Mouse (Mus musculus): ENCODE measurements around the gene Cds2. TPM values are rescaled to one million over a fixed set of nuclear protein-coding genes. Genes with fewer than 3 reads are reported as not detected.

Cds2 gene
- total and polyA plus RNA-seq, 3 experiments: 48.0 to 90.4 (median 75.4) TPM

GRCm38 (mm10) chr2:132341293-132341692 lies 78.3 kb downstream of the Cds2 start:
- Histone ChIP-seq H3K27ac (no peak overlapping the region), H3K4me3 (no peak overlapping the region), H3K79me2 (replicated peaks; ENCODE audit: control insufficient read depth, insufficient read depth, low read length) (no peaks in the 10 kb centered on the region), H3K9ac (ENCODE audit: low read depth, low read length) (no peak overlapping the region), H3K27me3 (ENCODE audit: control insufficient read depth, insufficient read depth, low read length) (no peaks in the 10 kb centered on the region), H3K36me3 (ENCODE audit: control insufficient read depth, insufficient read depth, low read length) (no peaks in the 10 kb centered on the region), H3K4me1 (ENCODE audit: control insufficient read depth, insufficient read depth, low read length) (no peaks in the 10 kb centered on the region)
- no peak for TF ChIP-seq EP300 (IDR thresholded peaks at IDR 0.05; ENCODE audit: insufficient read depth, low read depth, low read length)
- no peak for TF ChIP-seq CTCF (IDR thresholded peaks at IDR 0.05)
- TF ChIP-seq POLR2A (IDR thresholded peaks at IDR 0.05; ENCODE audit: insufficient read depth, low read depth, low read length): no peak
- no peak for DNase-seq
- intact Hi-C loops (cut with DNase I): no loop called here
- 58% methylated on average over 3 of the region's 3 CpGs for WGBS

DNA sequence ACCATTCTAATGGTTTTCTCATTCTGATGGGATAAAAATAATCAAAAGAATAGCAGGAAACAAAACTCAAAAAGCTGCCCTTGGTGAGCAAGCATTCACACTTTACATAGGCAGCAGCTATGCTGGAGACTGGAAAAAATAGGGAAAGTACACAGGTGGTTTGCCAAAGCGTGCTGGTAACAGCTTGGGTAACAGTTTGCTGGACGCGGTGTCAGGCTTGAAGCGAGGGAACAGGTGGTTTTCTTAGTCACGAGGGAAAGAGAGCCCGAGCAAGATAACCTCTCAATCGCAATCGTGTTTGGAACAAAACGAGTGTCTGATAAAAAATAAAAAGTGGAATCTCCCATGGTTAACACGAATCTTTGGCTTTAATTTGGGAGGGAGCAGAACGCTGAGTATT lies 80.9 kb downstream of the Cds2 start:
- no peaks in the 10 kb centered on the region for H3K79me2 ChIP-seq (replicated peaks; ENCODE audit: control insufficient read depth, insufficient read depth, low read length)
- H3K27me3 ChIP-seq (ENCODE audit: control insufficient read depth, insufficient read depth, low read length): no peaks in the 10 kb centered on the region
- no peak overlapping the region for H3K9ac ChIP-seq (ENCODE audit: low read depth, low read length)
- H3K36me3 ChIP-seq (ENCODE audit: control insufficient read depth, insufficient read depth, low read length): no peaks in the 10 kb centered on the region
- H3K27ac ChIP-seq: no peak overlapping the region
- TF ChIP-seq POLR2A (IDR thresholded peaks at IDR 0.05; ENCODE audit: insufficient read depth, low read depth, low read length) (no peak), CTCF (IDR thresholded peaks at IDR 0.05) (no peak), EP300 (IDR thresholded peaks at IDR 0.05; ENCODE audit: insufficient read depth, low read depth, low read length) (no peak)
- DNase-seq: no peak
- intact Hi-C loops (cut with DNase I): no loop called here
- no peaks in the 10 kb centered on the region for H3K4me1 ChIP-seq (ENCODE audit: control insufficient read depth, insufficient read depth, low read length)
- no peak overlapping the region for H3K4me3 ChIP-seq
- WGBS: 61% methylated on average over 11 of the region's 11 CpGs

Other genes with a start within 250 kb of the Cds2 start
- 10 to 100 TPM in 1 of 2 experiments, 1 to 10 TPM in 1; 6.8 to 11.5 TPM for gene Rassf2, start 232.9 kb upstream of the Cds2 start, total RNA-seq (2021)
- gene Rassf2, start 232.9 kb upstream of the Cds2 start, polyA plus RNA-seq (2012; rRNA removed): 6.0 and 7.5 TPM in 2 replicates
- gene Slc23a2, start 118.0 kb upstream of the Cds2 start, total RNA-seq (2021): 10 to 100 TPM; 11.8 to 15.6 TPM
- gene Slc23a2, start 118.0 kb upstream of the Cds2 start, polyA plus RNA-seq (2012; rRNA removed): 11.2 and 19.3 TPM in 2 replicates
- gene Tmem230, start 15.3 kb upstream of the Cds2 start, total RNA-seq (2021): 10 to 100 TPM; 23.1 to 23.3 TPM
- 28.0 and 43.2 TPM in 2 replicates for gene Tmem230, start 15.3 kb upstream of the Cds2 start, polyA plus RNA-seq (2012; rRNA removed)
- 10 to 100 TPM; 36.5 to 39.9 TPM for gene Pcna, start 9.8 kb upstream of the Cds2 start, total RNA-seq (2021)
- 25.9 and 35.8 TPM in 2 replicates for gene Pcna, start 9.8 kb upstream of the Cds2 start, polyA plus RNA-seq (2012; rRNA removed)
- under 1 TPM; 0.08 to 0.11 TPM for gene Prokr2, start 122.3 kb downstream of the Cds2 start, total RNA-seq (2021)
- gene Prokr2, start 122.3 kb downstream of the Cds2 start, polyA plus RNA-seq (2012; rRNA removed): 0.04 and 0.26 TPM in 2 replicates